Mouse (Mus musculus) embryo, embryonic 11 days (tissue): ENCODE results near the gene Snrpc.

Experiments used
- DNase-seq: peaks from one replicate; pipeline ENCODE4 v3.0.0-alpha.2; 2015

Snrpc gene

DNA sequence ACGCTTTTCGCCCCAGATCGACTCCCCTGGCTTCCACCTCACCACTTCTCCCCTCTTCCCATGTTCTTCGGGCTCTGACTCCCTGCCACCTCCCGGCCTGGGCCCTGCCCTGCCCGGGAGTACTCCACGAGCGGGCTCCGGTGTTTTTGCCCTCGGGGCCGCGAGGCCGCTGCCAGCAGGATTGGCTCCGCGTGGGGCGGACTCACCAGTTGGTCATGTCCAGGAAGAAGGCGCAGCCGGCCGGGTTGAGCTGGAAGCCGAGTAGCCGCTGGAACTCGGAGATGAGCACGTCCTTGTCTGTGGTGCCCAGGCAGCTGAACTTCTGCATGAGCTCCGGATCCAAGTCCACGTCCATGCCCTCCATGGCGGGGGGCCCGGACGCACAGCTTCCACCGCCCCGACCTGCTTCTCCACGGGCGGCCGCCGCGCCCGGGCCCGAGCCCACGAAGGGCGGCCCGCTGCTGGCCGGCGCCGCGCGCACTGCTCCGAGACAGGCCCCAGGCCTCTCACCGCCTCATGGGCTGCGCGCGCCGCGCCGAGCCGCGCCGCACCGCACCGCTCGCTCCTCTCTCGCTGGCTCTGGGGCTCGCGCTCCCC, 17.9 kb upstream of the Snrpc start:
- DNase-seq: no peak

- DNase-seq: peak; percentile 99
Measured at GRCm38 (mm10) chr17:27820568-27821406, 17.2 kb upstream of the Snrpc start, which contains the start of gene D17Wsu92e. D17Wsu92e (minus strand) TSS chr17:27820648.

GRCm38 (mm10) chr17:27821407-27822338, 16.3 kb upstream of the Snrpc start:
- DNase-seq: no peak

- no peak for DNase-seq
Measured at GRCm38 (mm10) chr17:27823142-27823905, 14.6 kb upstream of the Snrpc start.

DNA sequence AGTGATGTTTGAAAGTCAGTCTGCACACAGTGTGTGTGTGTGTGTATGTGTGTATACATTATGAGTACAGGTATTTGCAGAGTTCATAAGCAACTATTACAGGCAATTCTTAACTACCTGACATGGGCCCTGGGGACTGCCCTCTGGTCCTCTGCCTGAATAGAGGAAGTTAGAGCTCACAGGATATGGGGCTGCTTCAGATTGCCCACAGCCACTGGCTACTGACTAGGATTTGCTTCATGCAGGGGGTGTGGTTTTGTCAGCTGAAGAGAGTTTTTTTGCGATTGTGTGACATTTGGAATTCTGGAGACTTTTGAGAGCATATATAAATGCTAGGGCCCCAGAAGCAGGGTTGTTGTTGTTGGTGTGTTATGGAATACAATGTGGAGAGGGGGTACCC, 13.0 kb upstream of the Snrpc start:
- DNase-seq: no peak

GRCm38 (mm10) chr17:27825539-27825938, 12.4 kb upstream of the Snrpc start:
- no peak for DNase-seq

- DNase-seq: peak; percentile 90
Measured at GRCm38 (mm10) chr17:27825984-27826905, 11.7 kb upstream of the Snrpc start.

GRCm38 (mm10) chr17:27826908-27827383, 11.0 kb upstream of the Snrpc start:
- DNase-seq: peak; percentile 71

GRCm38 (mm10) chr17:27827511-27827910, 10.4 kb upstream of the Snrpc start:
- DNase-seq: peak; percentile 52

GRCm38 (mm10) chr17:27830411-27830810, 7.5 kb upstream of the Snrpc start:
- peak; percentile 10 for DNase-seq

DNA sequence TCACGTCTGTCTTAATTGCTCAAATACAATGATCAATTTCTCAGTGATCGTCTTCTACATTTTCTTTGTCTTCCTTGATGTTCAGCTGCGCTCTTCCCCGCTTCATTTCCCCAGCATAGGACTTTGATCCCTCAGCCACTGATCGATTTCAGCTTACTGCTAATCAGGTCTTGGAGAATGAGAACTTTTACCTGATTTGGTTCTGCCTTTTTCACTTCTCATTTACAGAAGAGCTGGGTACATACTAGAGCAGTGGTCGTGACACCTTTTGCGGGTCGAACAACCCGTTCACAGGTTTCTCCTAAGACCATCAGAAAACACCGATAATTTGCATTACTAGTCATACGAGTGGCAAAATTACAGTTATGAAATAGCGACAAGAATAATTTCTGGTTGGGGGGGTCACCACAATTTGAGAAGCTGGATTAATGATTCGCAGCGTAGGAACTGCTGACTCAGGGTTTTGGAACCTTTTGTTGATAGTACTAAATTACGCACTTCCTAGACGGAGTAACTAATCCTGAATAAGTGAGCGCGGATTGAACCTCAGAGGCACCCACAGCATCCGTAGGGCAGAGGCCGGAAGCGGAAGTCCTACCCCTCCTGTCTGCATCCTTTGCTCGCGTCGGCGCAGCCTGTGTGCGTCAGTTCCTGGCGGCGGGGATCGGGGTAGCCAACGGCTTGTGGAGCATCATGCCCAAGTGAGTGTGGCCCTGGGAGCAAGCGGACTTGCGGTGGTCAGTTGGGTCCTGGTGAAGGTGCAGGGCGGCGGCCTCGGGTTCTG, 1.7 kb downstream of the Snrpc start:
- DNase-seq: peak; percentile 97

DNA sequence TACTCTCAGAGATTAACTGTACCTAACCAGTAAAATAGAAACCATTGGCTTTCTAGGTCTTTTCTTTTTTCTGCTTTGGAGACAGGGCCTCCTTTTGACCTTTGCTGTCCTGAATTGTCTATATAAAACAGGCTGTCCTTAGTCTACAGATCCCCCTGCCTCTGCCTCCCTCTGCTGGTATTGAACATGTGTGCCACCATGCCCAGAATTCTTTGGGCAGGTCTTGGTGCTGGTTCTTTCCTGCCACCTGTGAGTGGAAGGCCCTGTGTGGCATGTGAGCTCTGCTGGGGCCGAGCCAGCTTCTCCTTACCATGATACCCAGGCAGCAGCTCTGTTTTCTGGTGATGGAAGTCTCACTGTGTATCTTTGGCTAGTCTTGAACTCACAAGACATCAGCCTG, 10.4 kb downstream of the Snrpc start:
- DNase-seq: no peak

GRCm38 (mm10) chr17:27851076-27851475, 13.1 kb downstream of the Snrpc start:
- DNase-seq: no peak

- DNase-seq: peak; percentile 93
Measured at GRCm38 (mm10) chr17:27856265-27856797, 18.4 kb downstream of the Snrpc start, which contains the start of gene Uhrf1bp1. Uhrf1bp1 (plus strand) TSS chr17:27856441.

DNA sequence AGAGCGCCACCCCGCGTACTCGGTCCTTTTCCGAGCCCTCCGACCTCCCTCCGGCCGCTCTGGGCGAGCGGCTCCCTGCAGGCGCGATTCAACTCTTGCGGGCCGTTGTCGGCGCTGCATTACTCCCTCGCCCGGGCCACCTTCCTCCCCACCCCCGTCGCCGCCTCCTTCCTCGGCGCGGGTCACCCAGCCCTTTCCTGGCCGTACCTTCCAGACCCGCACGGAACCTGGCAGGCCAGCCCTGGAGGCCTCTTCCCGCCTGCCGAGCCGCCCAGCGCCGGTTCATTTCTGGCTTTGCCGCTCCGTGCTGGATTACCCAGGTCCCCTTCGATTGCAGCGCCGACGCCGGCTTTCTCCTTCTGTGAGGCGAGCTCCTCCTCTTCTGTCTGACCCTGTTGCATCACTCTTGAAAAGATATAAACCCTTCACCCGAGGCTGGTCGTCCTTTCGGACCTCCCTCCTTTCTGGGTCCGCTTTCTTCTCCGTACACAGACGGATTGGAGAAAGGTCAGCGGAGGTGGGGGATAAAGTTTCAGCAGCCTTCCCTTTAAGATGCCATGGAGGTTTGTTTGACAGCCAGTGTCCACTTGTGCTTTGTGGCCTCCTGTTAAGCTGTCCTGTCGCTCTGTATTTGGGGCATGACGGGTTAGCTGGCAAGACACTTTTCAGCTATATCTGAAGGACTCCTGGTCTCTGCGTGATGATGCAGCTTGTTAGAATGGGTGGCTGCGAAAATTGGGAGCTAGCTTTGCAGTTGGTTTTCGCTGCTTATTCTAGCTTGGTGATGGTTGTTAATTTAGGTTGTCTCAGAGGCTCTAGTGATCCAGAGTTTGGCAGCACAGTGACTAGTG, 19.1 kb downstream of the Snrpc start:
- peak; percentile 77 for DNase-seq

DNA sequence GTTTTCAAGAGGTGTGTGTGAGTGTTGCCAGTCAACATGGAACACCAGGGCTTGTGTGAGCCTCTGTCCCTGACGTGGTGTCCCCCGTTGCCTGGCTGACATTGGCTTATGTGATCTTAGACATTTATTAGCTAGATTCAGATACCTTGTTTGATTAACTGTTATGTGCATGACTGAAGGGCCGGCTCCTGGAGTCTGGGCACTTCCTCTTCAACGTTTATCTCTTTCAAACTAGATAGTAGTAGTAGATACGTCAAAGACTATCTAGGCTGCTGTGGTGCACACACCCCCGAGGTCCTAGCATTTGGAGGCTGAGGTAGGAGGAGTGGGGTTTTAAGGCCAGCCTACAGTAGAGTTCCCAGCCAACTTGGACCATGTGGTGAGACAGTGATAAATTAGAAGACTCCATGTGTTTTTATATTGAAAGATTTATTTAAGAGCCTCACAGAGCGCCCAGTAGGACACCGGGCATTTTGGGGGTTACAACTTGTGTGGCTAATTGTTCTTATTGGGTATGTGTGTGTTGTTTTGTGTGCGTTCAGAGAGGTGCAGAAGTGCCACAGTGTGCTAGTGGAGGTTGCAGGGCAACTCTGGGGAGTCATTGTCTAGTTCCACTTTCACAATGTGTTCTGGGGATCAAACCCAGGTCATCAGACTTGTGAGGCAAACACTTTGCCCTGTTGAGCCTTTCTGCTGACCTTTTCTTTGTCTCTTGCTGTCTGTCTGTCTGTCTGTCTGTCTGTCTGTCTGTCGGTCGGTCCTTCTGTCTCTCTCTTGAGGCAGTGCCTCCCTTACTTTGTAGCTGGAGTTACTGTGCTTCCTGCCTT, 19.9 kb downstream of the Snrpc start:
- DNase-seq: no peak

GRCm38 (mm10) chr17:27859131-27859530, 21.2 kb downstream of the Snrpc start:
- DNase-seq: no peak

- no peak for DNase-seq
Measured at GRCm38 (mm10) chr17:27865461-27865860, 27.5 kb downstream of the Snrpc start.
